Mouse (Mus musculus): ENCODE measurements around the gene Pigu.

Pigu gene

GRCm38 (mm10) chr2:155356971-155357591, at the start of gene Pigu:
Gene Pigu (minus strand): TSS chr2:155357430.
- DNase-seq (ENCODE audit: low read depth, low spot score), result peak; percentile 92

- no peak for DNase-seq (ENCODE audit: low read depth, low spot score)
These were observed 47.4 kb upstream of the Pigu start for GRCm38 (mm10) chr2:155404635-155405034.

GRCm38 (mm10) chr2:155401926-155402325, 44.7 kb upstream of the Pigu start:
- DNase-seq (ENCODE audit: low read depth, low spot score), result no peak

- no peak for DNase-seq (ENCODE audit: low read depth, low spot score)
These were observed 43.0 kb upstream of the Pigu start for GRCm38 (mm10) chr2:155400276-155400675.

- no peak for DNase-seq (ENCODE audit: low read depth, low spot score)
These were observed 37.4 kb upstream of the Pigu start for GRCm38 (mm10) chr2:155394586-155394985.

- no peak for DNase-seq (ENCODE audit: low read depth, low spot score)
These were observed 31.3 kb upstream of the Pigu start for GRCm38 (mm10) chr2:155388573-155388972.

GRCm38 (mm10) chr2:155387052-155387451, 29.8 kb upstream of the Pigu start:
- DNase-seq (ENCODE audit: low read depth, low spot score), result no peak

- DNase-seq (ENCODE audit: low read depth, low spot score), result no peak
These were observed 29.3 kb upstream of the Pigu start for GRCm38 (mm10) chr2:155386534-155386899.

GRCm38 (mm10) chr2:155385731-155386533, 28.7 kb upstream of the Pigu start:
- no peak for DNase-seq (ENCODE audit: low read depth, low spot score)

GRCm38 (mm10) chr2:155385090-155385489, 27.9 kb upstream of the Pigu start:
- DNase-seq (ENCODE audit: low read depth, low spot score), result peak; percentile 82

GRCm38 (mm10) chr2:155382791-155383438, 25.7 kb upstream of the Pigu start:
- DNase-seq (ENCODE audit: low read depth, low spot score), result no peak

GRCm38 (mm10) chr2:155382332-155382700, 25.1 kb upstream of the Pigu start:
- no peak for DNase-seq (ENCODE audit: low read depth, low spot score)

- peak; percentile 97 for DNase-seq (ENCODE audit: low read depth, low spot score)
These were observed 24.6 kb upstream of the Pigu start for GRCm38 (mm10) chr2:155381643-155382331.

- peak; percentile 32 for DNase-seq (ENCODE audit: low read depth, low spot score)
These were observed 23.8 kb upstream of the Pigu start for GRCm38 (mm10) chr2:155381060-155381437.

GRCm38 (mm10) chr2:155380261-155381059, 23.2 kb upstream of the Pigu start, which contains the start of gene Trp53inp2:
Gene Trp53inp2 (plus strand): TSS chr2:155381059.
- DNase-seq (ENCODE audit: low read depth, low spot score), result no peak

GRCm38 (mm10) chr2:155376191-155376590, 19.0 kb upstream of the Pigu start:
- DNase-seq (ENCODE audit: low read depth, low spot score), result no peak

- no peak for DNase-seq (ENCODE audit: low read depth, low spot score)
These were observed 17.3 kb upstream of the Pigu start for GRCm38 (mm10) chr2:155374521-155374920.

GRCm38 (mm10) chr2:155373886-155374285, 16.7 kb upstream of the Pigu start:
- DNase-seq (ENCODE audit: low read depth, low spot score), result no peak

- DNase-seq (ENCODE audit: low read depth, low spot score), result no peak
These were observed 16.1 kb upstream of the Pigu start for GRCm38 (mm10) chr2:155373302-155373701.

GRCm38 (mm10) chr2:155372451-155372850, 15.2 kb upstream of the Pigu start:
- DNase-seq (ENCODE audit: low read depth, low spot score), result no peak

GRCm38 (mm10) chr2:155369333-155369883, 12.2 kb upstream of the Pigu start:
- DNase-seq (ENCODE audit: low read depth, low spot score), result no peak
